Mouse (Mus musculus): ENCODE data around the gene Slc16a10. TPM values are rescaled to one million over a fixed set of nuclear protein-coding genes. Genes with fewer than 3 reads are reported as not detected.

Slc16a10 gene
- total RNA-seq, 2 experiments from 2014 or later: 30.0 to 33.6 TPM

DNA sequence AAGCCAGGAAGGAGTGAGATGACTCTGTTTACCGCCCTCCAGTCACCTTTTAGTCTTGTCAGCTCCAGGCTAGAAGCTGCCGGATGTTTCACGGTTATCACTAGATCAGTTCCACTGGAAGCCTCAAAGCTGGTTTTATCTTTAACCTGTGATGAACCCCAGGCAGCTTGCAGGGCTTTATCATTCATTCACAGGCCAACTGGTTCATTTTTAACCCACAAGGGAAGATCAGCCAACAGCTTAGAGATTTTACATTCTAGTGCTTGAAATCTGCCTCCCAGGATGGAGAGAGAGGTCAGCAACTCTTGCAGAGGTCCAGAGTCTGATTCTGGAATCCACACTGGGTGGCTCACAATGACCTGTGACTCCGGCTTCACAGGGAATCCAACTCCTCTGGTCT is 150.9 kb downstream of the Slc16a10 start:
- DNase-seq: no peak
- intact Hi-C loops (cut with DNase I; ENCODE audit: low total_unique reads): no loop called here

DNA sequence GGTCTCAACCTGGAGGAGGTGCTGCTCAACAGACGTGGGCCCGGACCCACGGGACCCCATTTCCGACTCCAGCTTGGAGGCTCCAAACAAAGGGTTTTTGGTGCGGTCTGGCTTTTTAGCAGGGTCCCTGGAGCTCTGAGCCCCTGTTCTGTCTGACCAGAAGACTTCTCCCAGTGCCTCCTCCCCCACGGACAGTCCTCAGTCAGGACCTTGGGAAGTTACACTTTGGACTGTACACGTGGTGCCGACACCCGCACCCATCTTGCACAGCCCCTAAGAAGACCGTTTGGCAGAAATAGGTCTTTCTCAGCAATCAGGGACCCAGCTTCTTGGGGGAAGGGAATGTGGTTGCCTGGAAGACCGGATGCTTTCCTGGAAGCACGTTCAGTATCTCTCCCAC is 155.6 kb downstream of the Slc16a10 start, which contains the start of gene Mfsd4b5:
Gene Mfsd4b5, minus strand, starts transcription at position 181 of the 400 bp plus-strand sequence.
- no peak for DNase-seq
- intact Hi-C loops (cut with DNase I; ENCODE audit: low total_unique reads): no loop called here

Other genes with a start within 250 kb of the Slc16a10 start
- gene Mfsd4b4, start 243.0 kb downstream of the Slc16a10 start, total RNA-seq (2021): 1 to 10 TPM; 1.6 to 2.3 TPM
- under 1 TPM; 0.16 to 0.20 TPM for gene Mfsd4b2, start 215.3 kb downstream of the Slc16a10 start, total RNA-seq (2021)
- 1 to 10 TPM; 3.0 to 6.2 TPM for gene Mfsd4b3, start 182.1 kb downstream of the Slc16a10 start, total RNA-seq (2021)
- gene Mfsd4b5, start 155.6 kb downstream of the Slc16a10 start, total RNA-seq (2021): under 1 TPM; 0.37 to 0.38 TPM
- under 1 TPM; 0.39 to 0.60 TPM for gene Mfsd4b1, start 117.0 kb downstream of the Slc16a10 start, total RNA-seq (2021)
- 10 to 100 TPM; 16.2 to 19.2 TPM for gene Rpf2, start 104.8 kb upstream of the Slc16a10 start, total RNA-seq (2021)
- gene Gtf3c6, start 115.8 kb upstream of the Slc16a10 start, total RNA-seq (2021): 10 to 100 TPM; 19.1 to 21.5 TPM
- gene Amd1, start 159.9 kb upstream of the Slc16a10 start, total RNA-seq (2021): 10 to 100 TPM; 20.7 to 24.8 TPM
- 1 to 10 TPM; 5.4 to 6.4 TPM for gene Cdk19, start 197.3 kb upstream of the Slc16a10 start, total RNA-seq (2021)